Mouse (Mus musculus) liver, embryonic 14.5 days (tissue): Measurements from ENCODE around the gene Fam92b.

Experiments used
- CTCF ChIP-seq: IDR thresholded peaks from 2 replicates; pipeline ENCODE4 v1.5.1; 2016; ENCODE audit warnings: antibody characterized with exemption, low read depth, control low read depth
- EP300 ChIP-seq: IDR thresholded peaks from 2 replicates; pipeline ENCODE4 v1.6.1; 2016; ENCODE audit warnings: antibody characterized with exemption, low read depth

- TF ChIP-seq CTCF: no peak
- TF ChIP-seq EP300: no peak
These were observed 4.0 kb upstream of the Fam92b start for GRCm38 (mm10) chr8:120181274-120181673.
